Mouse (Mus musculus): ENCODE measurements around the gene Copb1.

The Copb1 gene

DNA sequence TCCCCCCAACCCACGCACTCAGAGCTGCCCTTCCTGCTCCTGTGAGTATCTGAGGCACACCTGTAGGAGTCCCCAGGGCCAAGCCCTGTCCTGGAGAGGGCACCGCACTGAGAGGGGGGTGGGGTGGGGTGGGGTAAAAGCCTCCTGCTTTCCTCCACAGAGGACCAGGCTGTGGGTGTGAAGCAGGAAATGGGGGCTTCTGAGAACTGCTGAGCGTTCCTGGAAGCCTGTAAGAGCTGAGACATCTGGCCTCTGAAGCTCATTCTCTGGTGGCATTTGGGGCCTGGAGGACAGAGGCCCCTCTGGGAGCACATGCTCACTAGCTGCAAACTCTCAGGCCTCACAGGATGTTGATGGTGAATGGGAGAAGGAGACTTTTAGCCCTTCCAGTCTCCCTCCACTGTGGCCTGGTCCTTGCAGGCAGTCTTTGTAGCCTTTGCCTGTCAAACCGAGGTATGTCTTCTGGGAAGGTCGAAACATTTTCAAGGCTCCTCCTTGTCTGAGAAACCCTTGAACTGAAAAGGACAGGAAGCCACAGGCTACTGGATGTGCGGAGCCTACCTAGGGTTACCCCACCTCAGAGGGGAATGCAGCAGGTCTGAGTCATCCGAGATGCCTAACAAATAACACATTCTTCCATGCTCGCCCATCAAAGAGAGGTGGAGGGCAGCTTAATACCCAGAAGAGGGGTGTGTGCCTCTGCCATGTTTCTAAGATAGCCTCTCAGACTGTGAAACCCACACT, 83.0 kb downstream of the Copb1 start:
- in situ Hi-C loops (cut with MboI, MseI), result no loop called here

DNA sequence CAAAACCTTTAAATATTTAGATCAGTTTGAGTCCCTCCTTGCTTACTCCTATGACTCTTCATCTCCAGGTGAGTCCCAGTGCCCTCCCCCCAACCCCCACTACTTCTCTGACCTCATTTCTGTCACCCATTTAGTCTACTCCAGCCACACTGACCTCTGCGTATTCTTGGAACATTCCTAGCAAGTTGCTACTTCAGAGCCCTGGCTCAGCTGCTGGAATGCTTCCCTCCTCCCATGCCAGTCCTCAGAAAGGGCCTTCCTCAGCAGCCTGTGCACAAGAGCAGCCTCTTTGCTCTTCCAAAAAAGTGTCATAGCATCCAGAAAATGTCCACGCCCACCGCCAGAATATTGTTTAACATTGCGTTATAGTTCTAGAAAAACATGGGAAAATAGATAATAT, 84.5 kb downstream of the Copb1 start:
- in situ Hi-C loops (cut with MboI, MseI), result no loop called here

DNA sequence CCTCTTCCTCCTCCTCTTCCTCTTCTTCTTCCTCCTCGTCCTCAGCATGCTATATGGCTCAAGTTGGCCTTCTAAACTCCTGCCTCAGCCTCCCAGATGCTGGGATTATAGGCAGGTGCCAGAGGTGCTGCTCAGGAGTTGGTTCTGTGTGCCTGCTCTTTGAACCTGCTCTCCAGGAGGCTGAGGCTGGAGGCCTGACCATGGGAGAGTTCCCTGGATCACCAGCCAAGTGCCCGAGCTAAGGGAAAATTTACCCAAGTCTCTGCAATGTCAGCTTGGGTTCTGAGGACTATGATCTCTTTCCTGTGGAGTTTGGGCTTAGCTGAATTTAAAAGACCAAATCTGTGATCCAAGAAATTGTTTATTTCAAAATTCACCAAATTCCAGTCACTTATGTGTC, 85.1 kb downstream of the Copb1 start:
- in situ Hi-C loops (cut with MboI, MseI), result no loop called here
